8 mouse cellular contexts compared by ENCODE assay signal in the genomic region with DNA sequence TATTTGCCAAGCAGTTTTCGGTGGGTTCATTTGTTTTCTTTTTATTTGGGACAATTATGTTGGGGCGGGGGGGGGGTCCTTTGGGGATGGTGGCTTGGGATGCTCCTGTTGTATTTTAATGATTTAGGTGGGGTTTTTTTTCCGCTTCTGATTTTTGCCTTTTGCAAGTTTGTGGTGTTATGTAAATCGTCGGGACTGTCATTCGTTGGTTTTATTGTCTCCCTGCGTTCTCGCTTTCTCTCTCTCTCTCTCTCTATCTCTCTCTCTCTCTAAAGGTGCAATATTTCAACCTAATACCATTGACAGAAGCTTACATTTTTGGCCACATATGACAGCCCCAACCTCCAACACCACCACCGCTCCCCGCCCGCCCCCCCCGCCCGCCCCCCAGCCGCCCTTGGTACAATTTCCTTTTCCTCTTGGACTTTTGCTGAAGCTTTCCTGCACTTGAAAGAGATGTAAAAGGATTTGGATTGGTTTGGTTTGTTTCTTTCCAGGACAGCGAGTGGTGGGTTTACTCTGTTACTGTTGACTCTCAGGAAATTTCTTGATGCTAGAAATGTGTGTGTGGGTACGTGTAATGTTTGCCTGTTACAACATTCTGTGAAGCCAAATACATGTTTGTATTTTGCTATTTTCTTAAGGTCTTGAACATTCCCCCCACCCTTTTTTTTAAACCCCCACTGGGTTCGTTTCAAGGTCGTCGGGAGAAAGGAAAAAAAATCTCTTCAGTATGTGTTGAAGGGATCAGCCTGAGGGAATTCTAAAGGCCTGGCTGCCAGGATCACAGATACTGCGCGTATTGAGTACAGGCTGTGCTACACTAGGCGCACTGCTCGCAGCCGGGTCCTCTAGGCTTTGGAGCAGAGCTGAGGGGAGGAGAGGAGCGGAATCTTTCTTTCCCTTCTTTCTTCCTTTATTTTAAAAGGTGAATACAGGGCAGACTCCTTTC. TPM values are rescaled to one million over a fixed set of nuclear protein-coding genes. Genes with fewer than 3 reads are reported as not detected.
A peak's percentile ranks its signal among the peaks of the same experiment; 100 is the strongest.
DNase-seq lines count a peak whose midpoint lies in the region; ATAC-seq and TF ChIP-seq lines count a peak whose summit lies in the region.

No protein-coding gene starts in this region.

- peaks cover 7% of the 10 kb centered on the region for H3K4me1 ChIP-seq in embryonic fibroblast, embryonic 13.5 days (ENCODE audit: control insufficient read depth, insufficient read depth, low read length)
- peaks cover 21% of the 10 kb centered on the region for H3K4me1 ChIP-seq in hindbrain, embryonic 12.5 days
- peaks cover 37% of the 10 kb centered on the region for H3K4me1 ChIP-seq in limb, embryonic 15.5 days

- no peak for TF ChIP-seq CTCF in embryonic fibroblast, embryonic 13.5 days (IDR thresholded peaks at IDR 0.05; ENCODE audit: borderline replicate concordance, insufficient read depth, low read length)

- TF ChIP-seq POLR2A in embryonic fibroblast, embryonic 13.5 days (IDR thresholded peaks at IDR 0.05; ENCODE audit: low read depth, low read length): no peak; the same call in 1 of the 2 replicates

- peak; percentile 48 for DNase-seq in kidney, adult 11 months
- DNase-seq in kidney, adult 8-10 months: no peak
- peak; percentile 67 for DNase-seq in NIH3T3 (ENCODE audit: low read depth)
- peak; percentile 45 for DNase-seq in retina, postnatal 1 day

- H3K4me2 ChIP-seq in hindbrain, embryonic 12.5 days (replicated peaks): peak overlapping the region; percentile 97
- peak overlapping the region; percentile 77 for H3K4me2 ChIP-seq in limb, embryonic 15.5 days

- peak overlapping the region; percentile 99 for H3K4me3 ChIP-seq in embryonic fibroblast, embryonic 13.5 days (ENCODE audit: insufficient read depth, low read length)
- H3K4me3 ChIP-seq in hindbrain, embryonic 12.5 days: peak overlapping the region; percentile 71
- peak overlapping the region; percentile 78 for H3K4me3 ChIP-seq in limb, embryonic 15.5 days

- no peaks in the 10 kb centered on the region for H3K9me3 ChIP-seq in hindbrain, embryonic 12.5 days (replicated peaks)
- no peaks in the 10 kb centered on the region for H3K9me3 ChIP-seq in limb, embryonic 15.5 days

- ATAC-seq in hindbrain, embryonic 12.5 days (ENCODE audit: low FRiP score): no peak
- ATAC-seq in limb, embryonic 15.5 days (ENCODE audit: insufficient number of reproducible peaks, low FRiP score, low TSS enrichment, low read depth): no peak
- ATAC-seq in megakaryocyte progenitor cell, adult 5-6 weeks (replicated peaks; ENCODE audit: poor library complexity): no peak

- peaks cover 32% of the 10 kb centered on the region for H3K27me3 ChIP-seq in hindbrain, embryonic 12.5 days
- H3K27me3 ChIP-seq in limb, embryonic 15.5 days: no peaks in the 10 kb centered on the region

- 2% methylated on average over 25 of the region's 25 CpGs for WGBS in hindbrain, embryonic 12.5 days
- 5% methylated on average over 25 of the region's 25 CpGs for WGBS in limb, embryonic 15.5 days

- no peaks in the 10 kb centered on the region for H3K36me3 ChIP-seq in hindbrain, embryonic 12.5 days
- H3K36me3 ChIP-seq in limb, embryonic 15.5 days: no peaks in the 10 kb centered on the region

- H3K27ac ChIP-seq in embryonic fibroblast, embryonic 13.5 days (ENCODE audit: insufficient read depth, low read length): peak overlapping the region; percentile 96
- peak overlapping the region; percentile 97 for H3K27ac ChIP-seq in hindbrain, embryonic 12.5 days
- peak overlapping the region; percentile 100 for H3K27ac ChIP-seq in limb, embryonic 15.5 days

- H3K9ac ChIP-seq in hindbrain, embryonic 12.5 days: peak overlapping the region; percentile 74
- H3K9ac ChIP-seq in limb, embryonic 15.5 days: peak overlapping the region; percentile 82; the same call in 1 of the 2 replicates

RNA-seq across cellular contexts. Expression of a gene that starts 0.8 kb away (rescaled TPM):
- 12.8 and 13.1 TPM in 2 replicates for polyA plus RNA-seq in embryonic fibroblast, embryonic 13.5 days (2011; ENCODE audit: insufficient read length, low read depth, missing spikeins)
- polyA plus RNA-seq in hindbrain, embryonic 12.5 days (2016; fragmentation: Nextera tagmentation; extraction: Ambion mirVana): 0.12 and 0.18 TPM in 2 replicates
- polyA plus RNA-seq in limb, embryonic 15.5 days (2015; fragmentation: Nextera tagmentation; extraction: Ambion mirVana): 3.6 and 4.2 TPM in 2 replicates
- total RNA-seq in megakaryocyte progenitor cell, adult 5-6 weeks (2015): 4.1 and 6.9 TPM in 2 replicates
- 2.4 and 3.2 TPM in 2 replicates for total RNA-seq in megakaryocyte progenitor cell, adult 5-6 weeks (2017)

RNA-seq across cellular contexts. Expression of a gene that starts 1.2 kb away (rescaled TPM):
- polyA plus RNA-seq in embryonic fibroblast, embryonic 13.5 days (2011; ENCODE audit: insufficient read length, low read depth, missing spikeins): not detected in 2 replicates
- not detected in 2 replicates for polyA plus RNA-seq in hindbrain, embryonic 12.5 days (2016; fragmentation: Nextera tagmentation; extraction: Ambion mirVana)
- polyA plus RNA-seq in limb, embryonic 15.5 days (2015; fragmentation: Nextera tagmentation; extraction: Ambion mirVana): not detected in 2 replicates
- total RNA-seq in megakaryocyte progenitor cell, adult 5-6 weeks (2015): not detected in 2 replicates
- not detected in 2 replicates for total RNA-seq in megakaryocyte progenitor cell, adult 5-6 weeks (2017)

RNA-seq across cellular contexts. Expression of a gene that starts 57.3 kb away (rescaled TPM):
- not detected in 2 replicates for polyA plus RNA-seq in embryonic fibroblast, embryonic 13.5 days (2011; ENCODE audit: insufficient read length, low read depth, missing spikeins)
- not detected in 2 replicates for polyA plus RNA-seq in hindbrain, embryonic 12.5 days (2016; fragmentation: Nextera tagmentation; extraction: Ambion mirVana)
- polyA plus RNA-seq in limb, embryonic 15.5 days (2015; fragmentation: Nextera tagmentation; extraction: Ambion mirVana): not detected in 2 replicates
- total RNA-seq in megakaryocyte progenitor cell, adult 5-6 weeks (2015): not detected in 2 replicates
- not detected in 2 replicates for total RNA-seq in megakaryocyte progenitor cell, adult 5-6 weeks (2017)

Comparison
In these comparisons a context has a peak if more than half of its experiments do, and no peak if none do; other contexts are left out.
1. DNase-seq: peak in kidney, adult 11 months (single experiment), NIH3T3 (single experiment) and retina, postnatal 1 day (single experiment); none in kidney, adult 8-10 months (0 of 2).
2. Peak in every context shown above with its lines, with median percentiles within 50 percentile points of each other: H3K27ac ChIP-seq and H3K4me3 ChIP-seq.